Mouse (Mus musculus): ENCODE data around the gene Klk12.

- TF ChIP-seq POLR2A (IDR thresholded peaks at IDR 0.05; ENCODE audit: borderline replicate concordance, extremely low read depth, insufficient read depth, insufficient read length, poor library complexity, severe bottlenecking) (no peak), CTCF (IDR thresholded peaks at IDR 0.05; ENCODE audit: borderline replicate concordance, extremely low read depth, insufficient read depth, insufficient read length) (no peak)
Measured at GRCm38 (mm10) chr7:43821581-43821980, 52.9 kb downstream of the Klk12 start.

All from brain, embryonic 14.5 days (tissue).